Mouse (Mus musculus): ENCODE data around the gene Synpo2l. TPM values are rescaled to one million over a fixed set of nuclear protein-coding genes. Genes with fewer than 3 reads are reported as not detected.
"Not testable (repeated sequence)": the region's sequence is repeated elsewhere in the genome, so short reads cannot be mapped to it uniquely, and the experiment has no call there.

Synpo2l gene
- under 1 TPM; 0.35 to 0.57 TPM for total RNA-seq (2021)
- long read RNA-seq, experiment 1 = 0 reads
- long read RNA-seq, experiment 2, partial matches to known transcripts = 0 of 1 reads
- long read RNA-seq, experiment 2, other reads (novel, unspliced or antisense) = 1 of 1 reads

DNA sequence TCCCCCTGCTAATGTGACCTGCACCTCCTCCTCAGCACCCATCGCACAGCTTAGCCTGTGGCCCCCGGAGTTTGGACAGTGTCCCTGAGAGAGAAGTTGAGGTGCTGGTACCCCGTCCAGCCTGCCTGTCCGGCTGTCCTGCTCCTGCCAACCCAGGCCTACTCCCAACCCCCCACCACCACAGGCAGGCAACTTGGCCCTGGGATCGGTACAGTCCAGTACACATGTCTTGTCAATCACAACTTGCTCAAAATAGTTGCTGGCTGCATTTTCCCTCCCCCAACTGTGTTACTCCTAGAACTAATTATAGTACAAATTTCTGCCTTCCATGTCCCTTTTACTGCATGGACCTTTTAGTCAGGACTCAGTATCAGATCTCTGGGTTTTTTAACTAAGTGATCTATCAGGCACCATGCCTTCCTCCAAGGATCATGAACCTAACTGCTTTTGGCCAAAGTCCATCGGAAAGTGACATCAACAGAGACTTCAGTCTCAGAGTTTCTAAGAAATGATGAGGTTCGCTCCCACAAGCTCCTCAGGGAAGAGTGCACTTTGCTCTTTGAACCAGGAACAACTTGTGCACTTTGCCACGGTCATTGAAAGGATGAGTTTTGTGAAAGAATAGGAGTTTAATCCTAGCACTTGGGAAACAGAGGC is at the start of gene Synpo2l:
Gene Synpo2l, minus strand, starts transcription at position 201 of the 657 bp plus-strand sequence.
- DNase-seq (ENCODE audit: low spot score in 2 of 2) = no peak

DNA sequence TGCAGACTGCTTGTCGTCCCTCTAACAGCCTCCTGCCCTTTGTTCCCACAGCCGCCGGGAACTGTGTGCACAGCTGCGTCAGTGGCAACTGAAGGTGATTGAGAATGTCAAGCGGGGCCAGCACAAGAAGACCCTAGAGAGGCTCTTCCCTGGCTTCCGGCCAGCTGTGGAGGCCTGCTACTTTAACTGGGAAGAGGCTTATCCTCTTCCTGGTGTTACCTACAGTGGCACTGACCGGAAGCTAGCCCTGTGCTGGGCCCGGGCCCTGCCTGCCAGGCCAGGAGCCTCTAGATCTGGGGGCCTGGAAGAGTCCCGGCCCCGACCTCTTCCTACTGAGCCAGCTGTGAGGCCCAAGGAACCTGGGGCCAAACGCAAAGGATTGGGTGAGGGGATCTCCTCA is 45.7 kb upstream of the Synpo2l start:
- DNase-seq (ENCODE audit: low spot score in 2 of 2) = no peak

DNA sequence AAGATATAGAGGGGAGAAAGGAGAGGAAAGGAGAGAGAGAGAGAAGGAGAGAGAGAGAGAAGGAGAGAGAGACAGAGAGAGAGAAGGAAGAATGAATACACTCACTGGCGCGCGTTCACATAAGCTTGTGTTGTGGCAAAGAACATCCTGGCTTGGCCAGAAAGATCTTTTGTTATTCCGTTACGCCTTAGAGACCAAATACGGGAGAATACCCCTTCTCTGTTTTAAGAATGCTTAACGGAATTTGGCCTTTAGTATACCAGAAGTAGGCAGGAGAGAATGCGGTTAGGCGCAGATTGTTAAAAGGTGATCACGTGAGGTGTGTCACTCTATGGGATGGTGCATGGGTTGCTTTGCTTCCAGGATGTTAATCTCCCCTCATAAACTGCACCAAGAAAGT is 40.1 kb upstream of the Synpo2l start:
- DNase-seq (ENCODE audit: low spot score in 2 of 2) = no peak

DNA sequence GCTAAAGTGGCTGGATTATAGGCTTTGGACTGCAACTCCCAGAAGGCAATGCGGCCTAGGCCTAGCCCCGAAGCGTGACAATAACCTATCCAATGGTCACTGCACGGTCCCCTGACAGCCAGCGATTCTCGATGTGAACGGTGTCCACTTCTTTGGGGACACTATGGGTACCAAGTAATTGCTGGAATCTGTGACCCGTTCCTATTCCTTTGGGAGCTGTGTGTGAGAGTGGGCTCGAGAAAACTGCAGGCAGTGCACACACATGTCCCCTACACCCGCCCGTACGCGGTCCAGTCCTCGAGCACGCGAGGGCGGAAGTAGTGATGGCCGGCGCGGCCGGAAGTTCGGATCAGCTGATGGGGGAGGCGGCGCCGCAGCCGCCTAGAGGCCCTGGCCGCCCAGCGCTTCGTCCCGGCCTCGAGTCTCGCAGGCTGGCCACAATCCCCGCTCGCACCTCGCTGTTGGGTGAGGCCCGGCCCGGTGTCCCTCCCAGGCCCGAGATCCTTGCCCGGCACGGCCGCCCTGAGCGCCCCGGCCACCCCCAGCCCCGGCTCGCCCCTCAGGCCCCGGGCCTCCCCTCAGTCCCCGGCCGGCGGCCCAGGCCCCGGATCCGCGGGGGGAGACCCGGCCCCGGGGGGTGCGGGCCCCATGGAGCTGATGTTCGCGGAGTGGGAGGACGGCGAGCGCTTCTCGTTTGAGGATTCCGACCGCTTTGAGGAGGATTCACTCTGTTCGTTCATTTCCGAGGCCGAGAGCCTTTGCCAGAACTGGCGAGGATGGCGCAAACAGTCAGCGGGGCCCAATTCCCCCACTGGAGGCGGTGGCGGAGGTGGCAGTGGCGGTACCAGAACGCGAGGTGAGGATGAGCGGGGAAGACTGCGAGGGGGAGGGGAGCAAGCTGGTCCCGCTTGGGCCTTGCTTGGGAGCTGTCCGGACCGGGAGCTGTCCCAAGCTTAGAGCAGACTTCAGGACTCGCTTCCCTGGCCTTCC is 39.3 kb upstream of the Synpo2l start, which contains the start of gene Zswim8:
Gene Zswim8, plus strand, starts transcription at position 352 of the 990 bp plus-strand sequence.
- DNase-seq (ENCODE audit: low spot score in 2 of 2) = peak; percentile 92

DNA sequence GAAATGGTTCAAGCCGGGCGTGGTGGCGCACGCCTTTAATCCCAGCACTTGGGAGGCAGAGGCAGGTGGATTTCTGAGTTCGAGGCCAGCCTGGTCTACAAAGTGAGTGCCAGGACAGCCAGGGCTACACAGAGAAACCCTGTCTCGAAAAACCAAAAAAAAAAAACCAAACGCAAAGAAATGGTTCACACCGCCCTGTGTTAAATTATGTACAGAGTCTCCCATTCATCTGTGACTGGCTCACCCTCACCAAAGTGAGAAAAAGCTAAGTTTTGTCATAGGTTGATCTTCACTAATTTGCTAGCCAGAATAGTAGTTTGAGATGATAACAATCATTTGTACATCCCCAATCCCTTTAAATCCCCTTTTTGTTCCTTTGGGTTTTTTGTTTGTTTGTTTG is 35.3 kb upstream of the Synpo2l start:
- DNase-seq (ENCODE audit: low spot score in 2 of 2) = not testable (repeated sequence)

DNA sequence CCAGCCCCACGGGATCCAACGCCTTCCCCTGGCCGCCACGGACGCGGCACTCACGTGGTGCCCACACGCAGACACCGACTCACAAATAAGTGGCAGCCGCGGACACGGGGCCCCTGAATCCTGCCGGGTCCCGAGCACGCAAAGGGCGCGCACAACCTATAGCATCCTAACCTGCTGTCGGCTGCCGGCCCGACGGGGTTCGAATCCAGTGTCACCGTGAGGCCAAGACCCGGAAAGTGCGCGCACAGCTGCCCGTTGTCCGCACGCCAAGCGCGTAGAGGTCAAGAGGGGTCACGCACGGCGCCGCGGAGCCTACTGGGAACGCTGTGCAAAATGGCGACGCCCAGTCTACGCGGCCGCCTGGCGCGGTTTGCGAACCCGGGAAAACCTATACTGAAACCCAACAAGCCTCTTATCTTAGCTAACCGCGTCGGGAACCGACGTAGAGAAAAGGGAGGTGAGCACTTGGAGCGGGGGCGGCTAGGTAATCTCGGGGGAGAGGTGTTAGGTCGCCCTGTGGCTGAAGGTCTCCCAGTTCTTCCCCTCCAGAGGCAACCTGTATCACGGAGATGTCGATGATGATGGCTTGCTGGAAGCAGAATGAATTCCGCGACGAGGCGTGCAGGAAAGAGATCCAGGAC is 34.7 kb upstream of the Synpo2l start, which contains the start of gene Chchd1:
Gene Chchd1, plus strand, starts transcription at position 266 of the 641 bp plus-strand sequence.
- peak; percentile 90 to 93 for DNase-seq (ENCODE audit: low spot score in 2 of 2)

DNA sequence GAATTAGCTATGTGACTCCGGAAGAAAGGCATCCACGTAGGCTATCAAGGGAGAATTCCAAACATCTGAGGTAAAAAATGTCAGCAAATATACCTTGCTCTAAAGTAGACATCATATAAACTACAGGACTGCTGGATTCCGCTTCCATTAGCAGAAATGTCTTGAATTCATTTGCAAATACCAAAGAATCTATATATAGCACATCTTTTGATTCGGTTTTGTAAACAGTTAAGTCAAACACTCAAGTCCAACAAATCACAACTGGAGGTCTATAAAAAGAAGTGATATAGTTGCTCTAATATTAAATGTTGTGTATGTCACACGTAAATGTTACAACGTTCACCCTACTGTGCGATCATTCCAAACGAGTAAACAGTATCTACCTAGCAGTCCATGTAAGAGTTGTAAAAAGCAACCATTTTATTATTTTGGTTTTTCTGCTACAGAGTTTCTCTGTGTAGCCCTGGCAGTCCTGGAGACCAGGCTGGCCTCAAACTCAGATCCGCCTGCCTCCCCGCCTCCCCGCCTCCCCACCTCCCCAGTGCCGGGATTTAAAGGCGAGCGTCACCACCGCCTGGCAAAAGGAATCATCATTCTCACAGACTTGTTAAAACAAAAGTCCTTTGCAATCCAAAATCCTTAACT is 34.1 kb upstream of the Synpo2l start:
- no peak for DNase-seq (ENCODE audit: low spot score in 2 of 2)

DNA sequence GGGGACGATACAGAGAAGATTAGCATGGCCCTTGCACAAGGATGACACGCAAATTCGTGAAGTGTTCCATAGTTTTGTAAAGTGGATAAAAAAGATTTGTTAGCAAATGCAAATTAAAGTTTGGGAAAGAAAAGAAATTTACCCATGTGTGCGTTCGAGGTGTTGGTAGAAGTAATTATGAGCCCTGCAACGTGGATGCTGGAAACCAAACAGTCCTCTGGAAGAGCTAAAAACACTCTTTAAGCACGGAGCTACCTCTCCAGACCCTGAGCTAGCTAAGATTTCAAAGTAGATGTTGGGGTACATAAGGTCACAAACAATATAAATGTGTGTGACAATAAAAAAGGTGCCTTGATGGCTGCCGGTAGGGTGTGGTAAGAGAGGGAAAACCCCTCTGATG is 33.4 kb upstream of the Synpo2l start:
- DNase-seq (ENCODE audit: low spot score in 2 of 2) = no peak

DNA sequence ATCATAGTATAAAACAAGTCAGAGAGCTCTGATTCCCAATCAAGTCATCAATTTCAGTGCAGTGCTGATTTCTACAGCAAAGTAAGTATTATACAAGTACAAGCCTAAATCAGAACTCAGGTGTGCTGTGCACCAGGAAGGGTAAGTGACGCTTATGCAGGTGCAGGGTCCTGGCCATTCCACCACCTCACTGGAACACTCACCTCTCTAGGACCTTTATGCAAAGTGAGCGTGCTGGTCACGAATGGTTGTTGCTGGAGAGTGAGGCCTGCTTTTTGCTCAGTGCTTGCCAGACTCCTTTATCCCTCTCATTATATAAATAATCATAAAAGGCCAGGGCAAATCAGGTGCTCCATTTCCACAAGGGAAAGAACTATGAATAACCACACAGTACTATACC is 32.2 kb upstream of the Synpo2l start:
- no peak for DNase-seq (ENCODE audit: low spot score in 2 of 2)

DNA sequence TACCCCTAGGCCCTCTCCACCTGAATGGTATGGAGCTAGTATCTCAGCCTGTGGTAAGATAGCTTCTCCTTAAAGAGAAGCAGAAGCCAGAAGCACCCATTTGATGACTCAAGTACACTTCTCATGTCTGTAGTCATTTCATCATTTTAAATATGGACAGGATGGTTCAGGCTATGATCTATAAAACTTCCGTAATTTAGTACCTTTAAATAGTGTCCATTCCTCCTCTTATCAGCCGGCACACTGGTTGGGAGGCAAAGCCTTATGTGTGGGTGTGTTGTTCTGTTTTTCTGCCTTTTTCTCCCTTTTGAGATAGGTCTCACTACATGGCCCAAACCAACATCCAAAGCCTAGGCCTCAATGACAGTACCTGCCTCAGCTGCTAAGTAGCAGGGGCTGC is 30.4 kb upstream of the Synpo2l start:
- DNase-seq (ENCODE audit: low spot score in 2 of 2) = no peak

DNA sequence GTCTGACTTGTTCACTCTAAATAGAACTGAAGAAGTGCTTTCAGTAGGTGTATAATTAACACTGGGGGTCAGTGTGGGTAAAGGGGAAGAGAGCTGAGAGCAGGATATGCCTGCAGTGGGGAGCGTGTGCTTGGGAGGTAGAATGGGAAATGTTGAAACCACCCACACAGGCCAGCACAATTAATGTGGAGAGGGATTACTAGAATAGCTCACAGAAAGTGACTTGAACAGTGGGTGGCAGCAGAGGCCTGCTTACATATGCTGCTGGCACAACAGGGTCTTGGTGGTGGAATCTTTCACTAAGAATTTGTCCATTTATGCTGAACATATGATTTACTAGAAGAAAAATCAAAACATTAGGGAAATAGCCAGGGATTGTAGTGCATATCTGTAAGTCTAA is 28.8 kb upstream of the Synpo2l start:
- DNase-seq (ENCODE audit: low spot score in 2 of 2) = peak; percentile 33 to 71

DNA sequence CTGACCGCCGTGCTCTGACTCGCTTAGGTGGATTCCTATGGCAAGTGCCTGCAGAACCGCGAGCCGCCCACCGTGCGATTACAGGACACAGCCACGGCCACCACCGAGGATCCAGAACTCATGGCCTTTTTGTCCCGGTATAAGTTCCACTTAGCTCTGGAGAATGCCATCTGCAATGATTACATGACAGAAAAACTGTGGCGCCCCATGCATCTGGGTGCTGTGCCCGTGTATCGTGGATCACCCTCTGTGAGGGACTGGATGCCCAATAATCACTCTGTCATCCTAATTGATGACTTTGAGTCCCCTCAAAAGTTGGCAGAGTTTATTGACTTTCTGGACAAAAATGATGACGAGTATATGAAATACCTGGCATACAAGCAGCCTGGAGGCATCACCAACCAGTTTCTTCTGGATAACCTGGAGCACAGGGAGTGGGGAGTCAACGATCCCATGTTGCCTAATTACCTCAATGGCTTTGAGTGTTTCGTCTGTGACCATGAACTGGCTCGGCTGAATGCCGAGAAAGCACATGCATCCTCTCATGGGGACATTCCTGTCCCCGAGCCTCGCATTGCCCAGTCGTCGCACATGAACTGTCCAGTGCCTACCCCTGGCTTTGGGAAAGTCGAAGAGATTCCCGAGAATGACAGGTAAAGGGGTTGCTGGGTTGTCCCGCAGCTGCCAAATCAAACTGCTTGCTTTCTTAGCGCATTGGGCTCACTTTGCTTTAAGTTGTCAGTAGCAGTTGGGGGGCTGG is 27.8 kb upstream of the Synpo2l start:
- peak in 1 of 2 experiments; percentile 41 for DNase-seq (ENCODE audit: low spot score in 2 of 2)

DNA sequence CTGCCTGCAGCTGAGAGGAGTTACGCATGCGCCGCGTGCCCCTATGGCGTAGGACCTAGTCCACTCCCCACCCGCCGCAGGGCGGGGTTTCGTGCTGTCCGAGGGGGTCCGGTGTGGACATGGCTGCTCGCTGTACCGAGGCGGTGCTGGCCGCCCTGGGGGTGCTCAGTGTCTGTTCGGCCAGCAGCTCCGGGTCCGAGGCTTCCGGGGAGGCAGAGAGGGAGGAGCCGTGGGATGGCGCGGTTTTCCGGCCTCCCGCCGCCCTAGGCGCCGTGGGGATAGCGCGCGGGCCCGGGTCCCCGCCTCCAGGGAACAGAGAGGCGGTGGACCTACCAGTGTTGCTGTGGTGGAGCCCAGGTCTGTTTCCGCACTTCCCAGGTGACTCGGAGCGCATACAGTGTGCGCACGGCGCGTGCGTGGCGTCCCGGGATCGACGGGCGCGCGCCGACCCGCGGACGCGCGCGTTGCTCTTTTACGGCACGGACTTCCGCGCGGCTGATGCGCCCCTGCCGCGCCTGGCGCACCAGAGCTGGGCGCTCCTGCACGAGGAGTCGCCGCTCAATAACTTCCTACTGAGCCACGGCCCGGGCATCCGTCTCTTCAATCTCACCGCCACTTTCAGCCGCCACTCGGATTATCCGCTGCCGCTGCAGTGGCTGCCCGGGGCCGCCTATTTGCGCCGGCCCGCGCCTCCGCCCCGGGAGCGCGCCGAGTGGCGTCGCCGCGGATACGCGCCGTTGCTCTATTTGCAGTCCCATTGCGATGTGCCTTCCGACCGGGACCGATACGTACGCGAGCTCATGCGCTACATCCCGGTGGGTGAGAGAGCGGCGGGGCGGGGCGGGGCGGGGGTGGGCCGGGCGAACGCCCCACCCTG is 27.0 kb upstream of the Synpo2l start, which contains the start of gene Fut11:
Gene Fut11, plus strand, starts transcription at position 85 of the 877 bp plus-strand sequence.
- DNase-seq (ENCODE audit: low spot score in 2 of 2) = peak; percentile 80 to 86

DNA sequence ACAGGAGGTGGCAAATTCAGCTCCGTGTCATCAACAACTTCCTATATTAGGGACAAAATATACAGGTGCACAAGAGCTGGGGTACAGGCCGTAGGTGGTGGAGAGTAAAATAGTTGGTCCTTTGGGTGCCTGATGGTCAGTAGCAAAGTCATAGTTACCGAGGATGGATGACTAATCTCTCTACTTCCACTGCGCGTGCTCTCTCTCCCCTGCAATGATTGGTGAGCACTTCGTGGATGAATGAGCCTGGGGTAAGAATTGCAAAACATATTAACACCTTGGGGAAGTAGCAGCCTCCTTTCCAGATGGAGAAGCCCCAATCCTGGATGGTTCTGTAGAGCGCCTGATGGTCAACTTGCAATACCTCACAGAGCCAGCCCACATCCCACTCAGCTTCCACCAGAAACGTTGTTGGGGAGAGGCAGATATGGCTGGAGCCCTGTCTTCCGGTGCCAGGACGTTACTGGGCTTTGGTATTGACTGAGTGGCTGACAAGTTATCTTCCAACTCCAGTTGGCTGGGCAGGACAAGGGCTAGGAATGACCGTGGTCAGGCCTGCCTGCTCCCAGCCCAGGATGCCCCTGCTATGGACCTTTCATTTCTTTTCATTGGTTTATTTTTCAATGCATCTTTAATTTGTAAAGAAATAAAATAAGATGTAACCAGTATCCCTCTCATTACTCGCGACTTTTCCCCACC is 26.2 kb upstream of the Synpo2l start:
- no peak for DNase-seq (ENCODE audit: low spot score in 2 of 2)

DNA sequence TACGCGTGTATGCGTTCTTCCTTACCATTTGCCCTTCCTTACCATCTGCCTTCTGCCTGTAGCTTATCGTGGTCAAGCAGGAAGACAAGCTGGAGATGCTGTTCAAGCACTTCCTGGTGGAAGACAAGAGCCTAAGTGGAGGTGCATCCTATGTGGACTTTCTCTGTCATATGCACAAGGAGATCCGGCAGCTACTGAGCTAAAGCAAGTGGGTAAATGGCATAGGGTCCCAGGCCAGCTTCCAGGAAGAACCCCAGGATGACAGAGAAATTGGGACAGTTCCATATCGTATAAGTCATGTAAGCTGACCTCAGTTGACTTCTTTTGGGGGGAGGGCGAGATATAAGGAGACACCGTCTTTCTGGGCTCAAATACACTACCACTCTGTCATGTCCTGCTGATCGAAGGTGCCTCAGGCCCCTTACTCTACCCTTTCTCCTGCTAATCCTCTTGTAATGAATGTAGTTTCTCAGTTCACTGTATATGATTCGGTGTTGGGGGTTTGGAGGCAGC is 25.5 kb upstream of the Synpo2l start:
- no peak for DNase-seq (ENCODE audit: low spot score in 2 of 2)

DNA sequence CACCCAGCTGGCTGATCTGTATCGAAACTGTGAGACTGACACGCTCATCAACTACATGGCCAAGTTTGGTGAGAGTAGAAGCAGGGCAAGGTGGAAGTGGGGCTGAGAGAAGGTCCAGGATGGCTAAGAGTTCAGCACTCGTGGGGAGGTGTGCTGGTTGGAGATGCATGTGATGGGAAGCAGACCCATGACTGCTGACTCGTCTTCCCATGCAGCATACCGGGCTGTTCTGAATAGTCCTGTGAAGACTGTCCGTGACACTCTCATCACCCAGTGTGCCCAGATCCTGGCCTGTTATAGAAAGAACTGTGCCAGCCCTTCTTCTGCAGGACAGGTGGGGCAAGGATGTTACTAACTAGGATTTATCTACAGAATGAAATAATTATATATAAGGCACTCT is 23.6 kb upstream of the Synpo2l start:
- DNase-seq (ENCODE audit: low spot score in 2 of 2) = no peak

DNA sequence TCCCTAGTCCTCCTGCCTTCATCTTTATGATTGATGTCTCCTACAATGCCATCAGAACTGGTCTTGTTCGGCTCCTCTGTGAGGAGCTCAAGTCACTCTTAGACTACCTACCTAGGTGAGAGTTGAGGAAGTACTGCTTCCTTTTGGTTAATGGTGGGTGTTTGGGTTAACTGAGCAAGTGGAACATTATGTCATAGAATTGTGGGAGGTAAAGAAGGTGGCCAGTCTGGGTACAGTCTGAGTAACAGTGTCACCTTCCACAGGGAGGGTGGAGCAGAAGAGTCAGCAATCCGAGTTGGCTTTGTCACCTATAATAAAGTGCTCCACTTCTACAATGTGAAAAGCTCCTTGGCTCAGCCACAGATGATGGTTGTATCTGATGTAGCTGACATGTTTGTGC is 20.9 kb upstream of the Synpo2l start:
- no peak for DNase-seq (ENCODE audit: low spot score in 2 of 2)

DNA sequence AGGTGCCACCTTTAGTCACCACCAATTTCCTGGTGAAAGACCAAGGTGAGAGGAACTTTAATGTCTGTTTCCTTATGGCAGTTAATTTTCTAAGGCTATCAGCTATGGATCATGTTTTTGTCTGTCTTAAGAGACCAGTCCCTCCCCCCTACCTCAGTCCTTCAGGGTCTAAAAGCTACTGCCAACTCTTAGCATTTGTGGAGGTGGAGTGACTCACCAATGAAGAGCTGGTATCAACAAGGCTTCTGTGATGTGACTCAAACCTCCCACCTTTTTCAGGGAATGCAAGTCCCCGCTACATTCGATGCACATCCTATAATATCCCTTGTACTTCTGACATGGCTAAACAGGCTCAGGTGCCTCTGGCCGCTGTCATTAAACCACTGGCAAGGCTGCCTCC is 18.4 kb upstream of the Synpo2l start:
- DNase-seq (ENCODE audit: low spot score in 2 of 2) = no peak
